7 mouse cellular contexts compared by ENCODE assay signal in the genomic region with DNA sequence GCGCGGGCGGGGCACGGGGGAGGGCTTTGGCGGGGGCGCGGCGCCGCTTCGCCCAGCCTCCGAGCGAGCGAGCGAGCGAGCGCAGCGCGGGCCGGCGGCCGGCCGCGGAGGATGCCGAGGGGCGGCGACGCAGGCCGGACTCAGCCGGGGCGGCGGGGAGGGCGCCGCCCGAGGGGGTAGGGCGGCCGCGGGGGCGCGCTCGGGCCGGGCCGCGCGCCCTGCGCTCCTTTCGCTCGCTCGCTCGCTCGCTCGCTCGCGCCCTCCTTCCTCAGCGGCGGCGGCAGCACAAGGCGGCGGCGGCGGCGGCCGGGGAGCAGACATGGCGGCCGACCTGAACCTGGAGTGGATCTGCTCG. TPM values are rescaled to one million over a fixed set of nuclear protein-coding genes. Genes with fewer than 3 reads are reported as not detected.
DNase-seq lines count a peak whose midpoint lies in the region; ATAC-seq and TF ChIP-seq lines count a peak whose summit lies in the region.

Gene Plekha5, plus strand, starts transcription at position 209 of the 355 bp plus-strand sequence.

- POLR2A ChIA-PET in Patski (lab: Charles Lee): no interaction called here

- no peaks in the 10 kb centered on the region for H3K9me3 ChIP-seq in forebrain, postnatal 0 days (ENCODE audit: low read length)
- no peaks in the 10 kb centered on the region for H3K9me3 ChIP-seq in hindbrain, embryonic 12.5 days (replicated peaks)

- peaks cover 4% of the 10 kb centered on the region; the same call in 1 of the 2 replicates for H3K36me3 ChIP-seq in forebrain, postnatal 0 days (ENCODE audit: insufficient read depth)
- H3K36me3 ChIP-seq in hindbrain, embryonic 12.5 days: peaks cover under 1% of the 10 kb centered on the region; the same call in 1 of the 2 replicates

- TF ChIP-seq CTCF in Patski (IDR thresholded peaks at IDR 0.05): no peak
- TF ChIP-seq CTCF in brain, embryonic 14.5 days (IDR thresholded peaks at IDR 0.05; ENCODE audit: borderline replicate concordance, extremely low read depth, insufficient read depth, insufficient read length): no peak
- no peak; the same call in 1 of the 2 replicates for TF ChIP-seq CTCF in forebrain, postnatal 0 days (IDR thresholded peaks at IDR 0.05; ENCODE audit: low read depth)

- no peaks in the 10 kb centered on the region for H3K27me3 ChIP-seq in Patski
- H3K27me3 ChIP-seq in forebrain, postnatal 0 days (ENCODE audit: insufficient read depth, low read length): no peaks in the 10 kb centered on the region
- no peaks in the 10 kb centered on the region for H3K27me3 ChIP-seq in hindbrain, embryonic 12.5 days

- peaks cover 5% of the 10 kb centered on the region; the same call in 1 of the 2 replicates for H3K4me1 ChIP-seq in forebrain, postnatal 0 days (ENCODE audit: insufficient read depth)
- H3K4me1 ChIP-seq in hindbrain, embryonic 12.5 days: peaks cover 21% of the 10 kb centered on the region

- H3K9ac ChIP-seq in forebrain, postnatal 0 days: peak within 1 kb of the TSS; percentile 99
- H3K9ac ChIP-seq in hindbrain, embryonic 12.5 days: peak within 1 kb of the TSS; percentile 92

- peak within 1 kb of the TSS; percentile 75 for H3K4me2 ChIP-seq in forebrain, postnatal 0 days (ENCODE audit: low read depth)
- peak within 1 kb of the TSS; percentile 77 for H3K4me2 ChIP-seq in hindbrain, embryonic 12.5 days (replicated peaks)

- no peak for DNase-seq in Patski (ENCODE audit: low read depth, low spot score)
- DNase-seq in brain, embryonic 14.5 days (ENCODE audit: low read depth): peak; percentile 85
- peak; percentile 83 for DNase-seq in forebrain, postnatal 0 days
- peak in 1 of 2 experiments; percentile 18 for DNase-seq in layer of hippocampus, postnatal 36 days
- peak; percentile 74 to 86 for DNase-seq in lung, postnatal 4 days
- peak; percentile 72 for DNase-seq in retina, postnatal 7 days (ENCODE audit: low read depth, low spot score)

- TF ChIP-seq POLR2A in brain, embryonic 14.5 days (IDR thresholded peaks at IDR 0.05; ENCODE audit: borderline replicate concordance, extremely low read depth, insufficient read depth, insufficient read length, poor library complexity, severe bottlenecking): peak; percentile 59; the same call in 1 of the 2 replicates

- H3K4me3 ChIP-seq in forebrain, postnatal 0 days (ENCODE audit: low read depth, low read length): peak within 1 kb of the TSS; percentile 99
- peak within 1 kb of the TSS; percentile 87 for H3K4me3 ChIP-seq in hindbrain, embryonic 12.5 days

- WGBS in forebrain, postnatal 0 days: 0% methylated on average over 34 of the region's 65 CpGs
- under 1% methylated on average over 24 of the region's 65 CpGs for WGBS in hindbrain, embryonic 12.5 days

- ATAC-seq in Patski: peak; percentile 89
- ATAC-seq in forebrain, postnatal 0 days: peak; percentile 89
- ATAC-seq in hindbrain, embryonic 12.5 days (ENCODE audit: low FRiP score): peak; percentile 90

- in situ Hi-C loops in Patski (cut with MboI; ENCODE audit: low pct_unique_long_range_greater_than_20kb): no loop called here

- CTCF ChIA-PET in Patski (lab: Charles Lee): no interaction called here

- H3K27ac ChIP-seq in forebrain, postnatal 0 days (ENCODE audit: low read depth, low read length): peak within 1 kb of the TSS; percentile 94
- peak within 1 kb of the TSS; percentile 94 for H3K27ac ChIP-seq in hindbrain, embryonic 12.5 days

RNA-seq across cellular contexts. Expression of gene Plekha5, which starts in this region (rescaled TPM):
- 72.9 TPM for polyA plus RNA-seq in Patski (2021)
- 91.1 and 103 TPM in 2 replicates for polyA plus RNA-seq in brain, embryonic 14.5 days (2012; rRNA removed)
- 32.0 and 34.0 TPM in 2 replicates for total RNA-seq in forebrain, postnatal 0 days (2014; rRNA removed)
- 9.7 and 15.9 TPM in 2 replicates for polyA plus RNA-seq in forebrain, postnatal 0 days (2015; fragmentation: Nextera tagmentation; extraction: Ambion mirVana)
- 49.4 and 50.9 TPM in 2 replicates for polyA plus RNA-seq in hindbrain, embryonic 12.5 days (2016; fragmentation: Nextera tagmentation; extraction: Ambion mirVana)
- 100 to 1,000 TPM in 1 of 2 experiments, 10 to 100 TPM in 1; 98.9 to 118 TPM for total RNA-seq in layer of hippocampus, postnatal 36 days (2021)
